Mouse (Mus musculus) stomach, embryonic 14.5 days (tissue): ENCODE measurements around the gene Ush1c. TPM values are rescaled to one million over a fixed set of nuclear protein-coding genes. Genes with fewer than 3 reads are reported as not detected.

Experiments used
- ATAC-seq: fragments of 200-750 bp; cut with Nextera tagmentation; 2 replicates; pipeline ENCODE4 v1.8.0; 2017; ENCODE audit warnings: low read depth, moderate TSS enrichment; ENCODE audit not compliant: insufficient number of reproducible peaks, insufficient read depth, low FRiP score
- H3K27ac ChIP-seq: fragments of 300-500 bp; sonication (generic); 2 replicates; pipeline ENCODE4 v1.5.1; 2014; ENCODE audit warnings: mild to moderate bottlenecking, low read length, moderate library complexity, mixed read lengths
- H3K27me3 ChIP-seq: fragments of 300-500 bp; sonication (generic); 2 replicates; pipeline ENCODE4 v1.6.1; 2014; ENCODE audit warnings: low read length, control low read depth, mixed read lengths; ENCODE audit not compliant: control insufficient read depth, insufficient read depth
- H3K36me3 ChIP-seq: fragments of 300-500 bp; sonication (generic); 2 replicates; pipeline ENCODE4 v1.6.1; 2014; ENCODE audit warnings: mild to moderate bottlenecking, control low read depth, low read length, moderate library complexity, mixed read lengths; ENCODE audit not compliant: control insufficient read depth, insufficient read depth
- H3K4me1 ChIP-seq: fragments of 300-500 bp; sonication (generic); 2 replicates; pipeline ENCODE4 v1.6.1; 2014; ENCODE audit warnings: low read length, control low read depth, mixed read lengths; ENCODE audit not compliant: control insufficient read depth, insufficient read depth
- H3K4me2 ChIP-seq: fragments of 300-500 bp; sonication (generic); replicated peaks from 2 replicates; pipeline ENCODE4 v1.6.1; 2014; ENCODE audit warnings: low read depth, low read length, control low read depth
- H3K4me3 ChIP-seq: fragments of 300-500 bp; sonication (generic); 2 replicates; pipeline ENCODE4 v1.5.1; 2014; ENCODE audit warnings: low read depth, low read length, control low read depth
- H3K9ac ChIP-seq: fragments of 300-500 bp; sonication (generic); replicated peaks from 2 replicates; pipeline ENCODE4 v1.6.1; 2014; ENCODE audit warnings: low read depth, mild to moderate bottlenecking, control low read depth, low read length, moderate library complexity, mixed read lengths
- H3K9me3 ChIP-seq: fragments of 300-500 bp; sonication (generic); 2 replicates; pipeline ENCODE4 v1.6.1; 2016; ENCODE audit warnings: low read depth, low read length, control low read depth; ENCODE audit not compliant: control insufficient read depth
- WGBS: fragments of 180-500 bp; shearing (Covaris S2); extraction: QIAGEN DNeasy Blood & Tissue Kit; methylation state at CpG from one replicate; pipeline ENCODE4 v1.1.7; 2014; 5-methylcytosine and 5-hydroxymethylcytosine counted together
- polyA plus RNA-seq: library from polyadenylated mRNA; unstranded; fragments of >200 nt; fragmentation: Nextera tagmentation; extraction: Ambion mirVana; gene quantifications from 2 replicates; pipeline ENCODE4 v1.2.1, GENCODE M21; 2014

Ush1c gene
- polyA plus RNA-seq, 1 experiment from 2014 or later, result 2.5 TPM

- Histone ChIP-seq H3K9me3 (no peaks in the 10 kb centered on the region), H3K27me3 (no peaks in the 10 kb centered on the region), H3K9ac (no peak overlapping the region), H3K4me2 (no peak overlapping the region), H3K4me1 (no peaks in the 10 kb centered on the region), H3K27ac (no peak overlapping the region), H3K36me3 (no peaks in the 10 kb centered on the region), H3K4me3 (no peak overlapping the region)
- WGBS, result 81% methylated on average over 4 of the region's 4 CpGs
- ATAC-seq, result no peak
These were observed 13.5 kb upstream of the Ush1c start for GRCm38 (mm10) chr7:46251841-46252240.

- H3K36me3 ChIP-seq, result no peaks in the 10 kb centered on the region
- no peak for ATAC-seq
- H3K4me2 ChIP-seq, result no peak overlapping the region
- no peak overlapping the region for H3K4me3 ChIP-seq
- H3K27me3 ChIP-seq, result no peaks in the 10 kb centered on the region
- no peak overlapping the region for H3K27ac ChIP-seq
- H3K4me1 ChIP-seq, result no peaks in the 10 kb centered on the region
- H3K9ac ChIP-seq, result no peak overlapping the region
- WGBS, result 85% methylated on average over 3 of the region's 3 CpGs
- no peaks in the 10 kb centered on the region for H3K9me3 ChIP-seq
These were observed 9.3 kb upstream of the Ush1c start for GRCm38 (mm10) chr7:46247606-46248005.

GRCm38 (mm10) chr7:46246876-46247275, 8.6 kb upstream of the Ush1c start:
- Histone ChIP-seq H3K36me3 (no peaks in the 10 kb centered on the region), H3K27ac (no peak overlapping the region), H3K27me3 (no peaks in the 10 kb centered on the region), H3K9me3 (no peaks in the 10 kb centered on the region), H3K4me2 (no peak overlapping the region), H3K4me3 (no peak overlapping the region), H3K4me1 (no peaks in the 10 kb centered on the region), H3K9ac (no peak overlapping the region)
- ATAC-seq, result no peak

GRCm38 (mm10) chr7:46240696-46241095, 2.4 kb upstream of the Ush1c start, which contains the start of gene Otog:
Otog (plus strand) TSS chr7:46240987.
- no peaks in the 10 kb centered on the region for H3K27me3 ChIP-seq
- no peaks in the 10 kb centered on the region for H3K4me1 ChIP-seq
- H3K4me3 ChIP-seq, result no peak within 1 kb of the TSS
- no peak for ATAC-seq
- H3K4me2 ChIP-seq, result no peak within 1 kb of the TSS
- 49% methylated on average over 2 of the region's 2 CpGs for WGBS
- H3K36me3 ChIP-seq, result no peaks in the 10 kb centered on the region
- no peaks in the 10 kb centered on the region for H3K9me3 ChIP-seq
- H3K9ac ChIP-seq, result no peak within 1 kb of the TSS
- no peak within 1 kb of the TSS for H3K27ac ChIP-seq

- Histone ChIP-seq H3K9me3 (no peaks in the 10 kb centered on the region), H3K27me3 (no peaks in the 10 kb centered on the region), H3K4me1 (no peaks in the 10 kb centered on the region), H3K9ac (no peak overlapping the region), H3K36me3 (no peaks in the 10 kb centered on the region), H3K27ac (no peak overlapping the region), H3K4me2 (no peak overlapping the region), H3K4me3 (no peak overlapping the region)
- no peak for ATAC-seq
- WGBS, result 88% methylated on average over 4 of the region's 4 CpGs
These were observed 1.8 kb upstream of the Ush1c start for GRCm38 (mm10) chr7:46240091-46240490.

GRCm38 (mm10) chr7:46237192-46237591, 1.1 kb downstream of the Ush1c start:
- no peak overlapping the region for H3K27ac ChIP-seq
- ATAC-seq, result no peak
- H3K36me3 ChIP-seq, result no peaks in the 10 kb centered on the region
- H3K4me1 ChIP-seq, result no peaks in the 10 kb centered on the region
- 49% methylated on average over 7 of the region's 7 CpGs for WGBS
- no peak overlapping the region for H3K9ac ChIP-seq
- H3K4me3 ChIP-seq, result no peak overlapping the region
- no peaks in the 10 kb centered on the region for H3K9me3 ChIP-seq
- H3K4me2 ChIP-seq, result no peak overlapping the region
- no peaks in the 10 kb centered on the region for H3K27me3 ChIP-seq

GRCm38 (mm10) chr7:46236363-46236762, 1.9 kb downstream of the Ush1c start:
- no peak overlapping the region for H3K4me3 ChIP-seq
- no peak for ATAC-seq
- no peaks in the 10 kb centered on the region for H3K4me1 ChIP-seq
- no peaks in the 10 kb centered on the region for H3K9me3 ChIP-seq
- no peak overlapping the region for H3K4me2 ChIP-seq
- H3K27ac ChIP-seq, result no peak overlapping the region
- no peaks in the 10 kb centered on the region for H3K27me3 ChIP-seq
- no peak overlapping the region for H3K9ac ChIP-seq
- WGBS, result 68% methylated on average over 15 of the region's 15 CpGs
- H3K36me3 ChIP-seq, result no peaks in the 10 kb centered on the region

GRCm38 (mm10) chr7:46235948-46236347, 2.4 kb downstream of the Ush1c start:
- 69% methylated on average over 18 of the region's 18 CpGs for WGBS
- Histone ChIP-seq H3K4me3 (no peak overlapping the region), H3K4me1 (no peaks in the 10 kb centered on the region), H3K9ac (no peak overlapping the region), H3K9me3 (no peaks in the 10 kb centered on the region), H3K36me3 (no peaks in the 10 kb centered on the region), H3K27me3 (no peaks in the 10 kb centered on the region), H3K4me2 (no peak overlapping the region), H3K27ac (no peak overlapping the region)
- no peak for ATAC-seq

- no peaks in the 10 kb centered on the region for H3K4me1 ChIP-seq
- H3K27me3 ChIP-seq, result no peaks in the 10 kb centered on the region
- no peaks in the 10 kb centered on the region for H3K36me3 ChIP-seq
- H3K9ac ChIP-seq, result no peak overlapping the region
- H3K4me3 ChIP-seq, result no peak overlapping the region
- no peaks in the 10 kb centered on the region for H3K9me3 ChIP-seq
- ATAC-seq, result no peak
- no peak overlapping the region for H3K27ac ChIP-seq
- 66% methylated on average over 4 of the region's 4 CpGs for WGBS
- H3K4me2 ChIP-seq, result no peak overlapping the region
These were observed 11.4 kb downstream of the Ush1c start for GRCm38 (mm10) chr7:46226936-46227335.
